Mouse (Mus musculus): ENCODE results near the gene 4933402J07Rik.

DNA sequence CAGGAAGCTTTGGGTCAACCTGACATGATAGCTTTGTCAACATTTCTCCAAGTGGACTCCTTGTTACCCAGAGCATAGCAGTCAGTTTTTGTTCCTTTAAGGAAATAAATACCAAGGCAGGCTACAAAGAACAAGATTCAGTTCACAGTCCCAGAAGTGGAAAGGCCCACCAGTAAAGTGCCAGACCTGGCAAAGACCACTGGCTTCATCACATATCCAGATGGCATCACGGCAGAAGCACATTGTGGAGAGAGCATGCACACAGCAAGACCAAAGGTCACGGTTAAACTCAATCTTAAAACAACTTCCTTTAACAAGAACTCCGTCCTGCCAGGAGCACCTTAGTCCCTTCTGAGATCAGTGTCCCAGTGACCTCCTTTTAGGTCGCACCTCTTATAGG is 30.2 kb upstream of the 4933402J07Rik start:
- TF ChIP-seq POLR2A (IDR thresholded peaks at IDR 0.05; ENCODE audit: extremely low read depth, insufficient read depth, low read length) (no peak), CTCF (IDR thresholded peaks at IDR 0.05; ENCODE audit: low read depth, low read length) (no peak)

Measured in liver, adult 2 months (tissue).